Mouse (Mus musculus) liver (tissue): ENCODE results near the gene Col16a1.

Experiments used
- DNase-seq: peaks from one replicate; pipeline ENCODE4 v3.0.0-alpha.2; 2020; ENCODE audit warnings: mixed read lengths

The Col16a1 gene

DNA sequence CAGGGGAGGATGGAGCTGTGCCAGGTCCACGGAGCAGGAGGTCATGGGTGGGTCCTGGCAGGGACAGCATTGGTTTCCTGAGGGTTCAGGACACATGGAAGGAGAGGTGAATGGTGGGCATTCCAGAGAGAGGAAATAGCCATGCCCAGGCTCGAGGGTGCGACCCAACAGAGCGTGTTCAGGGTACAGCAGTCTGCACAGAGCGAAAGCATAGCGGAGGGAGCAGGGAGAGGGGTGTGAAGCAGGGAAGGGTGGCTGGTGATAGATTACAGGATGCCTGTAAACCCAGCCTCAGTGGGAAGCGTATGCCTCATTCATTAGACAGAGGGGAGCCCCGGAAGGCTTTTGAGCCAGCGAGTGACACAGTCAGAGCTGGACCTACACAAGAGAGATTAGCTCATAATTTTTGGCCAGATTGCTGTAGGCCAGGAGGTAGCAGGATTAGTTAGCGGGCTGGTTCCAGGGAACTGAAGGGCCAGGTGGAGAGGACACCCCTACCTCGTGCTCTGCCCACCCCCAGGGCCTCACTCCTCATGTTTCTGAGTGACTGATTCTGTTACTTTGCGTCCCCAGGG lies 37.7 kb downstream of the Col16a1 start:
- DNase-seq, result no peak

DNA sequence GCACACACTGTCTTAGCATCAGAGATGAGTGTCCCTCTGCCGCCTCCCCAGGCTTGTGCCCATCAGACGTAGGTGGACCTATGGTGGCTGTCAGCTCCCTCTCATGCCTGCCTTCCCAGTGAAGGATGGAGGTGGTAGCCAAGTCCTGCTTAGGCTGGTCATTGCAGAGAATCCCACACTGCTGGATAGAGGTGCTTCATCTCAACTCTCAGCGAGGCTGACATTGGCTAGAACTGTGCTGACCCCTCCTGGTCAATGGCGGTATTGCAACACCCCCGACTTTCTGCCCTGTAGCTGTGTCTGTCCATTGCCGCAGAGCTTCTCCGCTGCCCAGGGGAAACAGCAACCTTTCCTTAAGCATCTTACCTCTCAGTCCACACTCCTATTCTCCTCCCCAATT lies 39.7 kb downstream of the Col16a1 start:
- DNase-seq, result peak; percentile 84

DNA sequence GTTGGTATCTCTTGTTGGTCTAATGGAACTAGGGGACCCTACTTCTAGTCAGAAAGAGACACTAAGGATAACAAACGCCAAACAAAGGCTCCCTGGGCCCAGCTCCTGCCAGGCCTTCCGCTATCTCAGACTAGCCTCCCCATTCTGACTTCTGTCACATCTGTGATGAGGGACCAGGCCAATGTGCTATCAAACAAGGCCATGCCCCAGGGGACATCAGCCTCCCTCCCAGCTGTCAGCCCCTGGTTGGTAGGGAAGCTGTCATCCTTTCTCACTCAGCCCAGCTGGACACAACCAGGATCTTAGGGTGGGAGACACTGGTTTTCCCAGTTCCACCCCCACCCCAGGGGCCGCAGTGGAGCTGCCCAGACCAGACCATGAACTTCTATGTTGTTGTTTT lies 47.5 kb downstream of the Col16a1 start:
- no peak for DNase-seq

DNA sequence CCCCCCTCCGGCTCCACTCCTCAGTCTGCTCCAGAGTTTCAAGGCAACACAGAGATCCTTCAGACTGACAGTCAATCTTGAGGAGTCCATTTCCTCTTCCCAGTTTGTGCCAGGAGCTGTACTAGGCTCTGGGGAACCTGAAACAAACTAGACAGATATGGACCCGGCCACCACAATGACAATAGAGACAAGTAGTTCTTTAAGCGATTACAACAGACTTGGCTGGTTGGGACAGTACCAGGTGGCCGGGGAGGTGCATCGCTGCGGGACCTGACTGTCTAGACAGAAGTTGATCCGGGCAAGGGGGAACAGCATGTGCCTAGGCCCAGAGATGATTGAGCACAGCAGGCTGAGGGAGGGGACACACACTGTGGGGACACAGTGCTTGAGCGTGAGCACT lies 53.5 kb downstream of the Col16a1 start:
- no peak for DNase-seq

DNA sequence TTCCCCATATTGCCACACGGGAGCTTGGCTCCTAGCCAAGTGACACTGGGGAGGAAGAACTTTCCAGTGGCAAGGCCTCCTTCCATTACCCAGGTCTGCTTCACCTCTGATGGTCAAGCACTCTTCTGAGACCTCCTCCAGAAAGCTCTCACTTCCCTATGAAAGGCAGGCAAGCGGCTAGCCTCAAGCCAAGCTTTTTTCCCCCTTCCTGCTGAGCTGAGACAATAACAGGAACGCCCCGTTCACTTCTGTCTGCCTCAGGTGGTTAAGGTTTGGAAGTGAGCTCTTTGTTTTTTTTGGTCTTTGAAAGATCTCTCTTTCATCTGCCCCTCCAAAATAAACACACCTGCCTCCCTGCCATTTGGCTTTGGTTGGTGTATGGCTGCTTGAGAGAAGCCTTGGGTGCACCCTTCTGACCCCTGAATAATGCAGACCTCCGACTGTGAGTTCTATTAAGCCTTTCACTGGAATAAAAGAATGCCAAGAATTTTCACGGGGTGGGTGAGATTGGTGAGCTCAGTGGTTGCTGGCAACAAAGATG lies 54.5 kb downstream of the Col16a1 start, which contains the start of gene Pef1:
Gene Pef1 (plus strand): TSS at position 448 of the 541 bp plus-strand sequence.
- DNase-seq, result no peak

DNA sequence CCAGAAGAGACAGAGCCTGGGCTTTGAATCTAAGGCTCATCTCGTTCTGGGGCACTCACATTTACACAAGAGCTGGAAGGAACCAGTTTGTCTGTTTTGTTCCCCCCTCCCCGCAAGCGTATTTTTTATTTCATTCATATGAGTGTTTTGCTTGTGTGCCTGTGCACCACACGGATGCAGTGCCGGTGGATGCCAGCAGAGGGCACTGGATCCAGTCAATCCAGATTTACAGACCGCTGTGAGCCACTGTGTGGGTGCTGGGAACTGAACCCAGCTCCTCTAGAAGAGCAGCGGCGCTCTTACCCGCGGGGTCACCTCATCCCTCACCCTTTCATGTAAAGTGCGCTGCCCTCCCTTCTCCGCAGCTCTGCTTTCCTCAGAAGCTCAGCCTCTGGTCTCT lies 56.0 kb downstream of the Col16a1 start:
- DNase-seq, result no peak

DNA sequence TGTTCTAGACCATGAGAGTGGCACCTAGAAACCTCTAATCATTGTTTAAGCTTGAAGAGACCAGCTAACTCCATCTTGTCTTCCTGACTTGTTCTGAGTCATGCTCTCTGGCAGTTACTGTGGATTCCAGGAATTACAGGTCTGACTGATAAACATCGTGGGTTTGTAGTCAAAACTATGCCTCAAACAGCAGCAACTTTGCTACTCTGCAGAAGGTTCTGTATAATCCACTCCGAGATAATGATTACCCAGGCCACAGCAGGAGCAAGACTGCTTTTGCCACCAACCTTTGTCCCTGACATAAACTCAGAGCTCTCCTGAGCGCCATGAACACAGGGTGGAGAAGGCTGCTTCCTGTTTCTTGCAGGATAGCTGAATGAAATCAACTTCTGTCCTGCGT lies 56.9 kb downstream of the Col16a1 start:
- DNase-seq, result no peak

DNA sequence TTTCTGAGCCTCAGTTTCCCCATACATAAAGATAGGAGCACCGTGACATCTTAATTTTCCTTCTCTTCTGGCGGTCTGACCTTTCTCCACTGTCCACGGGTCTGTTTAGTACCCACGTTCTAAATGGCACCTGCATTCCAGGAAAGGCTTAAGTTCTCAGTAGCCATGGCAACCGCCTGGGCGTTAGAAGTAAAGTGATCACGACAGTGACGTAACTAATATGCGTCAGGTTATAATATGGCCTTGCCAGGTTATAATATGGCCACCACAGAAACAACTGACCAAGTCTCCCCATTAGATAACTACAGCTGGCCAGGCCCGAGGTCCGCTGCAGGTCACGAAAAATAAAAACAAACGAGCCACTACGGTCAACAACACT lies 59.4 kb downstream of the Col16a1 start:
- no peak for DNase-seq

DNA sequence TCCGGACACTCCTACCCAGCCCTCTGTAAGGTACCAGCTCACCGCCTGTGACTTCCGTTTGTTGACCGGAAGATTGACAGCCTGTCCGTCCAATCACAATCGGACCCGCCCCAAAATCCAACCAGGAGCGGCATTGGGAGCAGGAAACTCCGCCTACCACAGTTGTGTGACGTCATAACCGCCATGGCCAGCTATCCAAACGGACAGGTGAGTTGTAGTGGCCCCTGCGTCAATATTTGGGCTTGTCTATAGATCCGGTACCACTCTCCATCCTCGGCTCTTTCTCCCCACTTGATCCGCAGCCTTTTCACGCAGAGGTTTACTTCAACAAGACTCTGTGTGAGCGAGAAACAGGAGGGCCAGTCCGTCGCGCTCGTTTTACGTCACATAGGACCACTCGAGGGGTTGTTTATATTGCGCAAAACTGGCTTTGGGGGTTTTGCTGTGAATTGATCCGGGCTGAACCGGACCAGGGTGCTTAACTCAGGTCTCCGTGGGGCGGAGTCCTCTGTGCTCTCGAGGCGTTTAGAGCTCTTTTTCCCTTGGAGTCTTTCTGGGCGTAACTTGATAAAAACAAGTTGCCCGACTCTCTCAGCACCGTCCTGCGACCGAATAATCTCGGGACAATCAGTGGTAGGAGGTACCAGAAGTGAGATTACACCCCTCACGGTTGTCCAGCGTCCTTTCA lies 59.9 kb downstream of the Col16a1 start:
- peak; percentile 100 for DNase-seq

DNA sequence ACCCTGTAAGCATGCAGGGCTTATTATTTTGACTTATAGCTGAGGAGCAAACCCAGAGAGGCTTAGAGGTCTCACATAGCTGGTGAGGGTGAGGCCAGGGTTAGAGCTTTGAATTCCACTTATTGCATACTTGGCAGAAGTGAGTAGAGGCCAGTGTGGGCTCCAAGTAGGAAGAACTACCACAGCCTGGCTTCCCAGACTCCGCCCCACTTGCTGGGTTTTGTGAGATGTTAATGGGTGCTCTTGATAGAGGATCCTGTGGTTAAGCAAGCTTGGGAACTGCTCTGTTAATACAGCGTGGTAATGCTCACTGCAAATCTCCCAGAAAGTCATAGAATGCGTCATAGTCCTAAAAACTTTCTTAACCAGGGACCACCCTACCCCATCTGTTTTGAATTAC lies 61.3 kb downstream of the Col16a1 start:
- DNase-seq, result peak; percentile 41

DNA sequence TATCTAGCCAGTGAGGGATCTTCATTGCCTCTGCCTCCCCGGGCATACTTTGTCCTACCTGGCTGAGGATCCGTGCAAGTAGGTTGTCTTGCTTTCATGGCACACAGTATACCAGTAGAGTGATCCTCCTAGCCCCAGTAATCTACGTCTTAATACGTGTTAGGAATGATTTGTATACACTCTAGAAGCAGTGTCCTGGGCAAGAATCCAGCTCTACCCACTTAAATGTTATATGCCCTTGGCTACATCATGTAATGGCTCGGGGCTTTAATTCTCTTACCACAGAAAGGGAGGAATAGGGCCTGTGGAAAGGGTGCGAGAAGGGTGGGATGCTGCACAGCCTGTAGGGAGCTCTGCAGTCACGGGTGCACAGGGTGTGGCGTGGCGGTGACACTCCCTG lies 62.0 kb downstream of the Col16a1 start:
- no peak for DNase-seq

DNA sequence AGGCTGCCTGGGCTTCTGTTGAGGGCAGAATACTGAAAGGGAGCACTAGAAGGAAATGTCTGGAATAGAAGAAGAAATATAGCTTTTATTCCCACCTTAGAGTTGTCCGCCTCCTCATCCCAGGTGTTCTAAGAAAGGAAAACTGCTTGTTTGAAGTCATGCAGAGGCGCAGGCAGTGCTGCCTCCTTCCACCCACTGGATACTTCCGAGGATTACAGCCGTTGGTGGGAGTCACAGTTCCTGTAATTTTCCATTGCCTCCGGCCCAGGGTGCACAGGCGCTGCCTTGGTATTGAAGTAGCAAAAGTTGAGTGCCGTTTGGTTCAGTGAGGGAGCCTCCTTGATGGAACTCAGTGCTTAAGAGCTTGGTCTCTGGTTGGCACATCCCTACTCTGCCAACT lies 62.5 kb downstream of the Col16a1 start:
- no peak for DNase-seq

DNA sequence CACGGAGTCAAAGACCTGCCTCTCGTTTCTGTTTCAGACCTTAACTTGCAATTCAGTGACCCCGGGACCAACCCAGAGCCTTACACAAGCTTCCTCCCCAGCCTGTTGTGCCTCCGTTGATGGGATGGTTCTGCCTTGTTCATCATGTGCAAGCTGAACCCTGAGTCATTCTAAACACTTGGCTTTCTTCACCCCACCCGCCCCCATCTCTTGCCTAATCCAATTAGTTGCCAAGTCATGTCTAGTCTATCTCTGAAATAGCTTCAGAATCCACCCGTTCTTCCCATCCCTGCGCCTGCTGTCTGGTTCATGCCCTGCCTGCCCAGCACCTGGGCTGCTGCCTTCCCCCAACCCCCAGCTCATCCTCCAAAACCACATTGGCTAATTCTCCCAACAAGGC lies 64.7 kb downstream of the Col16a1 start:
- DNase-seq, result peak; percentile 56

DNA sequence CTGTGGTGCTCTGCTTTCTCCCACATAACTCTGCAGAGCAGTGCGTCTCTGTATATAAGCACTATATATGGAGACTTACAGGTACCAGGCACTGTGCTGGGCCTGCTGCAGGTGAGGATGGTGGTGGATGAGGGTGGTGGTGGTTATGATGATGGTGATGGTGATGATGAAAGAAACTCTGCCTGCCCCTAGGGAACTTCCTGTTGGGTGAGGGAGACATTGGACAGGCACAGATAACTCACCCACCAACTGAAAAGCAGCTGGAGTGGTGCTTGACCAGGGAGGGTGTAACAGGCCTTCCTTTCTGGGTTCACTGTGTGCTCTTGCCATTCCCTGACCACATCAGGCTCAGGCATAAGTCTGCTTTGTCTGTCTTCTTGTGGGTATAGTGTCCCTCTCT lies 65.1 kb downstream of the Col16a1 start:
- DNase-seq, result no peak

DNA sequence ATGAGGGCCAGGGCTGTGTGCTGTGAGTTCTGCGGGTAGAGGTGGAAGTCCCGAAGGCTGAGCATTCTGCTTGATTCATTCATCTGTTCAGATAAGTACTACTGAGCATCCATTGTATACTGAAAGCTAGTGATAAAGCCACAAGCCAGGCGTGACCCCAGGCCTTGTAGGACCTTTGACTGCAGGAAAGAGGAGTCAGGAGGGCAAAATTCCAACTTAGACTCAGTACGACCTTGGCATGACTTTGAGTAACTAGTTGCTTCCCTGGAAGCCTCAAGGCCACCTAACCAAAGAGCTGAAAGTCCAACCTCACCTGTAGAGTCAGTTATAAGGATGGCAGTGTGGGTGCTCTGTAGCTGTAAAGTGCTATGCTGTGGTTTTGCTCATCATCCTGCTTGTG lies 73.1 kb downstream of the Col16a1 start:
- no peak for DNase-seq

DNA sequence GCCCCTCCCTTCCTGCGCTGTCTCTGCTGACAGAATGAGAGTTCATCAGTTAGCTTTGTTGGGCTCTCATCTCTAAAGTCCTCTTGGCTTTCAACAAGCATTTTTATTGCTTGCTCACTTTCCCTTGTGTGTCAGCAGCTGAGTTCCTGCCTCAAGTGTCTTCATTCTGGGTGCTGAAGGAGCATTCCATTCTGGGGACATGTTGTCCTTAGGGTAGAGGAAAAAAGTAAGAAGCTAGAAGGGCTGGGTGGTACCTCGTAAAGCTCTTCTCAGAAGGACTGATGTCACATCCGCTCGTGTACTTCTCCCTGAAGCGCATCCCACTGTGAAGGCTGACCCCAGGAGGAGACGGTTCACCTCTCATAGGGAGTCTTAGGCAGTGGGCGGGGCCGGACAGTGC lies 73.9 kb downstream of the Col16a1 start:
- no peak for DNase-seq

DNA sequence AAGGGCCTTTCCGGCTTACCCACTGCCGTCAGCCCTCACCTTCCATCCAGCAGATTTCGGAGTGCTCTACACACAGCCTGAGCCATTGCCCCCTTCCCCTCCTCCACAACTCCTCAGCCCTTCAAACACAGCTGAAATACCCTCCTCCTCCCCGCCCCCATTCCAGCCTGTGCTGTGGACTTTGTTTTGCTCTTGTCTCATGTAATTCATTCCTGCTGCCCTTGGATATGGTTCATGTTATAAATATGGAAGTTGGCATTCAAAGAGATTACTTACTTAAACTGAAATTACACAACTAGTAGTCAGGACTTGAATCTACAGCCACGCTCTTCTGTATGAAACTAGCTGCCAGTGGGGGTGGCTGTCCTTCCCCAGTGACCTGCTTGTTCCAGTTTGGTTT lies 75.4 kb downstream of the Col16a1 start:
- no peak for DNase-seq

DNA sequence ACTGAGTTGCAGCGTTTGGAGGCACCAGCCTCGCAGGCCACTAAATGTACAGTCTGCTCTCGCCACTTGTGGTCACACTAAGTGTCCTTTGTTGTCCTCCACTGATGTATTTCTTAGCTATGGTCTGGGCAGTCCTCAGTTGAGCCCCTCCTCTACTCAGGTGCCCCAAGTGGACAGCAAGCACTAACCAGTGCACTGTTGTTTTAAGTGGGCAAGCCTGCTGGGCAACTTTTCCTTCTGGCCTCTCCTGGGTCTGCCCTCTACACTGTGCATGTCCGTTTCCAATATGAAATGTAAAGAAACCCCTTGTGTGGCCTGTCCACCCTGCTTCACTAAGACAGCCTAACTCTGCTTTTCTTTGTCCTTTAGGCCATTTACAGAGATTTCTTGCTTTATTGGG lies 76.5 kb downstream of the Col16a1 start:
- DNase-seq, result no peak

DNA sequence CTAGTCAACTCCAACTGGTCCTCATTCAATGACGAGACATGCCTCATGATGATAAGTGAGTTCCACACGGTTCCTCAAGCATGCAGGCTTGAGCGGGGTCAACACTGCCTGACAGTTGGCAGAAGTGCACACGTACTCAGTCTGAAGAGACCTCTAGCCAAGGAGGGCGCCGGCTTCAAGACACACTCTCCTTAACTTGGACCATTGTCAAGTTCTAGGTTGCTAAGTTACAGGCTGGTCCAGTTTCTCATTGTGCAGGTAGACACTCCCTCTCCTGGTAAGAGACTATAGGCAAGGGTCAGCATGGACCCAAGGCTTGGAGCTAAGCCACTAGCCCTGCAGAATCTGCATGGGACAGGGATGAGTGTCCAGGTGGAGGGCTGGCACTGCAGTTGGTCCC lies 77.5 kb downstream of the Col16a1 start:
- no peak for DNase-seq

DNA sequence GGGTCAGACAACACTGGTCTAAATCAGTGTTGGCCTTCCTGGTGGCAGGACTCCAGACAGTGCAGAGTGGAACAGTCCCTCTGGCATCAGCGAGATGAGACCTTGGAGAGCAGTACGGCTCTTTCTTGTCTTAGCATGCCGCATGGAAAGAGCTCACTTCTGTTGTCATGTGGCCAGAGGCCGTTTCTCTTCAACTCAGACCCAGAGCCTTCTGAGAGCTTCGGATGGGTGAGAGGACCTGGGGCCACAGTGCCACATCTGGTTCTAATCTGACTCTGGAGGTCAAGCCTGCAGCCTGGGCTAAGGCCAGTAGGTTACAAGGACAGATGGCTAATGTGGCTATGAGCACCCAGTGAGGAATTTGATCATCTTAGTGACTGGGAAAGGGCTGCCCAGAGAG lies 78.3 kb downstream of the Col16a1 start:
- DNase-seq, result no peak

DNA sequence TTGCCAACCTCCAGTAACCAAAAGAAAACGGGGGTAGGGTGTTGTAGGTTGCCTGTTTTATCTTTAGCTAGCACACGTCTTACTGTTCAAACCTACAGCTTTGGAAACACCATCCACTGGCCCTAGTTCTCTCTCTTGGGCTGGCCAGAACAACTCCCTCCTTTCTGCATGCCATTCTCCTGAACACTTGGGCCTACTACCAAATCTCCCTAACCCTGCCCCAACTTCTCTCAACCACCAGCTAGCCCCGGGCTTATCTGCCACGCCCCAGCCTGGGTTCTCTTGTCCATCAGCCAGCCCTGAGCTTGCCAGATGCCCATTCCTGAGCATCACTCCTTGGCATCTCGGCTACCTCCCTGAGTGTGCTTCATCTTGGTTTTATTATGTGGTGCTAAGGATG lies 81.3 kb downstream of the Col16a1 start:
- no peak for DNase-seq

DNA sequence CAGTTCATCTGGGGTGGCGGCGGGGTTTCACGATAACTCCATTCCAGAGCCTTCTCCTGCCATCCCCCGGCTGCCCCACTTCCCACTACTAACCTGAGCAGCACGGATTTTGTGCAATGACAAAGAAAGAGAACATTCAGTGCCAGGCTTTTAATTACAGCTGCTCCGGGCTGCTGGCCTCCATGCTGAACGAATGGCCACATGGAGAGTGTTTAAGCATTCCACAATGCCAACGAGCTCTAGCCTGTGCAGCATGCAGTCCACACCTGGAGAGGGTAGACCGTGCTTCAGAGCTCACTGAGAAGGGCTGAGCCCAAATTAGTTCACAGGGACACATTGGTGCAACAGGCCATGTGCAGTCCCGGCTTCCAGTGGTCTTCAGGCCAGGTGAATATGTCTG lies 82.4 kb downstream of the Col16a1 start:
- no peak for DNase-seq

DNA sequence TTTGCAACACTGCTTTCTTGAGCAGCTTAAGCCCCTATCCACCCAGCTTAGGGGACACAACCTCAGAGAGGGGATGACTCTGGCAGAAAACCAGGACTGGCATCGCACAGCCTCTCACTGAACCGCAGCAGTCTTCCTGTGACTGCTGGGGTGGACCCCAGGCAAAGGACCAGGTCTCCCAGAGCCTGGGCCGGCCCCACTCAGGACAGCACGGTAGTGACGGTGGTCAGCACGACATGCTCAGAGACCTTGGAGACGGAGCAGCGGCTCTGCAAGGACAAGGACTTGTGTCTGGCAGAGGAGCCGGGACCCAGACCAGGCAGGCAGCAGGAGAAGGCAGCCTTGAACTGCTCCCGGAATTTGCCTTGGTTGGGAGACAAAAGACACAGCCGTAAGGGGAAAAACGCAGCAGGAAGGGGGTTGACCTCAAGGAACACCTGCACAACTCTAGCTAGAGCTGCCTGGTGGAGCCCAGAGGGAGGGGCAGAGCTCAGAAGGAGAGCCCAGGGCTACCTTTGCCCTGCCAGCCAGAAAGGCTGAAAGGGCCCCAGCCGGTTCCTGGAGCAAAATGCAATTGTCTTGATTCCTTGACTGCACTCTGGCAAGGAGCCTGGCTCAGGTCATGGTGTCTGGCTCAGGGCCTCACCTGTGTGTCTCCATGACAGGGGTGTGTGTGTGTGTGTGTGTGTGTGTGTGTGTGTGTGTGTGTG lies 83.2 kb downstream of the Col16a1 start:
- DNase-seq, result no peak

DNA sequence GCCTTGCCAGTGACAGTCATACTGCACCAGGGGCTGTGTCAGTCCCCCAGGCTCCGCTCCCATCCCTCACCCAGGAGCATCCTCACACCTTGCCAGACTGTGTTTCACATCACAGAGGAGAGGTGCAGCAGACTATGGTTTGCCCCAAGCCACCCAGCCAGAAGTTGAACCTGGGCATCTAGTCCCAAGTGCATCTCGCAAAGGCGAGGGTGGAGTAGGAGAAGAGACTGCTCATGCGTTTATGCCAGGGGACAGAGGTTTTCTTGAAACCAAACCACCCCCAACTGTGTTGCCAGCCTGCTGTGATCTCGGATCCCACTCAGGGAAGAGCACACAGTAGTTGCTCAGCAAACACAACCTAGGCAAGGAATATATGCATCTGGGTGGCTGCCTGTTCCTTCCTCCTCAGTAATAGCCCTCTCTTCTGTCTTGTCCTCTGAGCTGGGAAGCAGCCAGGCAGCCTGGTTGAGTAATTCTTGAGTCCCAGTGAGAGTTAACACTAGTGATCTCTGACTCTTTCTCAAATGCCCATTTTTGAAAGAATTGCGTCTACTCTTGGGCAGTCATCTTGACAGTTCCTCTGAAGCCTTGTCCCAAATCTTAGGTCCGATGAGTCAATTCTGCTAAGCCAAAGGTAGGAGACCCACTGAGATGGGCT lies 83.9 kb downstream of the Col16a1 start:
- DNase-seq, result no peak
